Mouse (Mus musculus): Measurements from ENCODE around the gene Slc12a6.

Slc12a6 gene

GRCm38 (mm10) chr2:112328069-112328777 lies 62.6 kb downstream of the Slc12a6 start:
- no peak for DNase-seq (ENCODE audit: low spot score in 2 of 2)

- DNase-seq (ENCODE audit: low spot score in 2 of 2), result no peak
Measured at GRCm38 (mm10) chr2:112332051-112332898, 66.7 kb downstream of the Slc12a6 start.

GRCm38 (mm10) chr2:112337211-112337610 lies 71.6 kb downstream of the Slc12a6 start:
- DNase-seq (ENCODE audit: low spot score in 2 of 2), result no peak

GRCm38 (mm10) chr2:112339736-112340135 lies 74.1 kb downstream of the Slc12a6 start:
- DNase-seq (ENCODE audit: low spot score in 2 of 2), result no peak

DNA sequence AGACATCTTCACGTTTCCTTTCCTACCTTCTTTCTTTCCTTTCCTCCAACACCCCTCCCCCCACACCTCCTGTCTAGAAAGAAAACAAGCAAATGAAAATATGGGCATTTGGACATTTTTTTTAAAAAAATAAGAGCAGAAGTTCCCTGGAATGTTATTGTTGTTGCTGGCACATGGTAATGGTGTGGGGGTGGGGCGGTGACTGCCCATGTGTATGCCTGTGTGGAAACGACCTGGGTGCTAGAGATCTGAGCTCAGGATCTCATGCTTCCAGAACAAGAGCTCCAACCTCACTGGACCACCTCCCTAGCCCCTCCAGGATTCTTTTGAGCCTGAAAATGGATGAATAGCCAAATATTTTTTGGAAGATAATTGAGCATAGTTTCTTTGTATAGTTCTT lies 75.5 kb downstream of the Slc12a6 start:
- DNase-seq (ENCODE audit: low spot score in 2 of 2), result no peak

GRCm38 (mm10) chr2:112348246-112348645 lies 82.6 kb downstream of the Slc12a6 start:
- DNase-seq (ENCODE audit: low spot score in 2 of 2), result no peak

DNA sequence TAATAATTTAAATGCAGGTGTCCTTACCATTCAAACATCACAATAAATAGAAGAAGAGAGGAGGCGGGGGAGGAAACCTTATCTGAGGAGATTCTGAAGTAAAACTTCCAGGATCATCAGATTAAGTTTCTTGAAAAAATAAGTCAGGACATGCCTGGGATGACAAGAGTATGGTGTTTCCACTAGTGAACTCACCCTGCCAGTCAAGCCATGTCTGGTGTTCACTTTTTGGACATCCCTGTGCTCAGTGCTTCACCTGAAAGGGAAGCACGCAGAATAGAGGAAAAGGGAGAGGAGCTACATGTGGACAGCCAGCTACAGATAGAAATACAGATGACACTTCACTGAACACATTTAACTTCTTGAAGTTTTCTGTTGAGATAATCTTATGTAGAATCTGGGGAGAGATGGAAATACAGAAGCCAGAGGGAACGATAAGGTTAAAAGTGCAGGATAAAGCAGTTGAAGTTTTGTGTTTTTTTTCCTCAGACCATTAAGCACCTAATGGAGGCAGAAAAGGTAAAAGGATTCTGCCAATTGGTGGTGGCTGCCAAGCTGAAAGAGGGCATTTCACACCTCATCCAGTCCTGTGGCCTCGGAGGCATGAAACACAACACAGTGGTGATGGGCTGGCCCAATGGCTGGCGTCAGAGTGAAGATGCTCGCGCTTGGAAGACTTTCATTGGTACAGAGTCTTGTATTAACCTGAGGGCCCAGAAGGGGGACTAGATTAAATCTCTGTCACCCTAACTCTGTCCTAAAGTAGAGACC lies 88.2 kb downstream of the Slc12a6 start:
- no peak for DNase-seq (ENCODE audit: low spot score in 2 of 2)

DNA sequence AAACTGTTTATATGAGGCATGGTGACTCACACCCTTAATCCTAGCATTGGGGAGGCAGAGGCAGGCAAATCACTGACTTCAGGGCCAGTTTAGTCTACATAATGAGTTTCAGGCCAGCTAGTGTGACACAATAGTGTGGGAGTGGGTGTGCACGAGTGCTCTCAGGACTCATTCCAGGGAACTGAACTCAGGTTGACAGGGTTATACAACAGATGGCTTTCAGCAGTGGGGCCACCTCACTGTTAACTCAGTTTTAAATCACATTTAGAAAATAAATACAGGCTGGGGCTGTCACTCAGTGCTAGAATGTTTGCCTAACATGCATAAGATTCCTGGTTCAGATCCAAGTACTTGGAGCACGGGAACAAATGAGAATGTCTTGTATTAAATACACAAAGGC lies 94.0 kb downstream of the Slc12a6 start:
- no peak for DNase-seq (ENCODE audit: low spot score in 2 of 2)

DNA sequence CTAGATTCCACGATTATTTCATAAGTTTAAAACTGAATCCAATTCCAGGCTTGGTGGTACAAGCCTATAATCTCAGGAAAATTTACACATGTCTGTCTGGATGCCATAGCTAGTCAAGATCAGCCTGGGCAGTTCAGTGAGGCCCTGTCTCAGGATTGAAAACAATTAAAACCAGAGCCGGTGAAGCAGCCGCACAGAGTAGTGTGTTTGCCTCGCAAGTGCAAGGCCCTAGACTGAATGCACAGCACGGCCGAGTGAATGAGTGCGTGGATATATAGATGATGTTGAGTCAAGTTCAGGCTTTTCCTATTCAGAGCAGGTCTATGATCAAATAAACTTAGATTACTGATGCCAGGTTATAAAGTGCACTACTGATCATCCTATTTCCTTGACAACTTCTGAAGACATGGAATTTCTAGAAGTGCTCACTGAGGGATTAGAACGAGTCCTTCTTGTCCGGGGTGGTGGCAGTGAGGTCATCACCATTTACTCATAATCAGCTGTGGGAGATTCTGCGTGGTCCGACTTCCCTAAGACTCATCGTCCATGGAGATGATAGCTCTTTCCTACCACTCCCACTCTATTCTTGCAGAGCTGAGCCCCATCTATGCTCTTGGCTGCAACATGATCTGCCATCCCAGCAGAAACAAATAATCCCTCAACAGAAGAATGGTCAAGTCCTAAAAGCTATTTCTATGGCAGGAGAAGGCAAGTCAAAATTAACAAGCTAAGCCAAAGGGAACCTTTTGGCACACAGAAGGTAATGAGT lies 94.6 kb downstream of the Slc12a6 start:
- DNase-seq (ENCODE audit: low spot score in 2 of 2), result no peak

- DNase-seq (ENCODE audit: low spot score in 2 of 2), result no peak
Measured at GRCm38 (mm10) chr2:112360781-112361169, 95.2 kb downstream of the Slc12a6 start.

GRCm38 (mm10) chr2:112367222-112367621 lies 101.6 kb downstream of the Slc12a6 start:
- peak in 1 of 2 experiments; percentile 15 for DNase-seq (ENCODE audit: low spot score in 2 of 2)

DNA sequence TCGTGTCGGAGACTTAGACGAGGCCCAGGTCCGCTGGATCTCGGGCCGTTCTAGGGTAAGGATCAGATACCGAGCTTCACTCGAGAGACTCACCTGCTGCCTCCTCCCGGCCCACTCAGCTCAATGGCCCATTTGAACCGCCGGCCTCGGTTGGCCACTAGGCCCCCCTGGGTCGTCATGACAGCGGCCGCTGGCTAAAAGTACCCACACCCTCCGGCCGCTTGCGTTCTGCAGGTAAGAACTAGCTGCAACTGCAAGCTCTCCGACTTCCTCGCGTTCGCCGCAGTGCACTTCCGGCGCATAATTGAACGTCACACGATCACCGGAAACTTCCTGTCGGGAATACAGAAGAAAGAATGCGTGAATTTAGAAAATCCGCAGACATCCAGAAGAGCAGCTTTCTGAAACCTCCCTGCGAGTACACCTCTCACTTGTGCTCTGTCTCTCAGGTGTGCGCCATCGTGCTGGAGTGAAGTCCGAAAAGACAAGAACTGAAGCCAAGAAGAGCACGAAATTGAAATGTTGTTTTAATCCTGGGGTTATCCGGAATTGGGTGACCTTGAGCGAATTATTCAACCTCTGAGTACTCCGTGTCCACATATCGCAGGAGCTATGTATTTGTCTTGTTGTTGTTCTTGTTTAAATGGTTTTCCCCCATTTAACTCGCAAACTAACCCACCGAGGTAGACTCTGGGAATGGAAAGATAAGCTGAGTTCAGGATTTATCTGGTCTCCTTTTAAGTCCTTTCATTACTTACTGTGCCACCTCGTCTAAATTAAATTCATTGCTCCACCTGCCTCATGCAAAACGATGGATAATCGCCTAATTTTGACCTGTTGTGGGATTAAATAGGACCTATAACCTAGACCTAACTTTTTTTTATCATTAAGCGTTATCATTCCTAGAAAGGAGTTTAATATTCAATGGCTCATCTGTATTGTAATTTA lies 102.4 kb downstream of the Slc12a6 start, which contains the start of gene Emc4:
TSS of gene Emc4 (minus strand) at position 302 of the 948 bp plus-strand sequence.
- DNase-seq (ENCODE audit: low spot score in 2 of 2), result peak; percentile 81 to 91

DNA sequence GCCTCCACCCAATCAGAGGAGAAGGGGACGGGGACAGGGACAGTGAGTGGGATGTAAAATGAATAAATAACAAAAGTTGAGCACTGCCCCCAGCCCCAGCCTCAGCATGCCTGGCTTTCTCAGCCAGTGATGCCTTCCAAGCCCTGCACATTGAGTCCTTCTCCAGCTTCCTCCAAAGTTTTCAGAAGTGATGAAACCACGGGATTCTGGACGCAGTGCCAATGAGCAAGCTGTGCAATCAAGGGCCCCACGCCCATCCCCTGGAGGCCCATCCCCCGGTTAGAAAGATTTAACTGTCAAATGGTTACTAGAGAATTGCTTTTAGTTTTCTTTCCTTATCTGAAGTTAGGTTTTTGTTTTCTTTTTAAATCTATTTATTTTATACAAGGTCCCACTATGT lies 104.3 kb downstream of the Slc12a6 start:
- no peak for DNase-seq (ENCODE audit: low spot score in 2 of 2)

- no peak for DNase-seq (ENCODE audit: low spot score in 2 of 2)
Measured at GRCm38 (mm10) chr2:112373141-112373540, 107.5 kb downstream of the Slc12a6 start.

GRCm38 (mm10) chr2:112374610-112375009 lies 109.0 kb downstream of the Slc12a6 start:
- DNase-seq (ENCODE audit: low spot score in 2 of 2), result no peak

DNA sequence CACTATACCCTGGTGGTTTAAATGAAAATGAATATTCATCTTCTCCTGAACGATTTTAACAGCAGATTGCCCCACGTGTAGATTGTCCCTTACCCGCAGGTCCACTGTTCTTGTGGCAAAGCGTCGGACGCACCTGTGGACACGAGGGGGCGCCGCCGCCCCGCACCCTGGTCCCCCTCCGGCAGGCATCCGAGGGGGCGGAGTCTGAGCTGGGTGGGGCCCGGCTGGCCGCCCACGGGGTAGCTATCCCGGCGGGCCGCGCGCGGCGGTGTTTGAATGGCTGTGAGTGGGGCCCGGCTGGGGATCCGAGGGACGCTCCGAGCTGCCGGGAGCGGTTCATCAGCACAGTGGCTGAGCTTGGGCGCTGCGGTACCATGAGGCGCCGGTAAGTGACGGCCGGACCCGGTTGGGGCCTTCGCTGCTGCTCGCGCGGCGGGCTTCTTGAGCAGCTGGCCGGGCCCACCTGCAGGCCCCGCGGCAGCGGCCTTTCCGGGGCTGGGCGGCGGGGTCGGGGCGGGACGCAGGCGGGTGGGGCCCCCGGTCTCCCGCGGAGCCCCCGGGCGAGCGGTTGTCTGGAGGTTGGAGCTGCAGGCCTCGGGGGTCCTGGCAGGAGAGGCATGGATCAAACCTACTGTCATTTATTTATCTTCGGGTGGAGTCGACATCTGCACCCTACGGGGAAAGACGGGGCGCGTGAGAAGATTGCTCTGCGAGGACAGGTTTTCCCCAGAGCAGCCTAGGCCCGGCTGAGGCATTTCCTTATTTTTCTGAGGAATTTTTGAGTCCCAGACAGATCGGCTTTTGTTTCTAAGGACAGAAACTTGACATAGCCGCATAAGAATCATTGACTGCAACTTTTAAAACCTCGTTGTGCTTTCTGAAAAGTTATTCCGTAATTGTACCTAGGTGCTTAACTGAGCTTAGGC lies 113.6 kb downstream of the Slc12a6 start, which contains the start of gene Katnbl1:
TSS of gene Katnbl1 (plus strand) at position 239 of the 926 bp plus-strand sequence.
- peak; percentile 98 to 99 for DNase-seq (ENCODE audit: low spot score in 2 of 2)

DNA sequence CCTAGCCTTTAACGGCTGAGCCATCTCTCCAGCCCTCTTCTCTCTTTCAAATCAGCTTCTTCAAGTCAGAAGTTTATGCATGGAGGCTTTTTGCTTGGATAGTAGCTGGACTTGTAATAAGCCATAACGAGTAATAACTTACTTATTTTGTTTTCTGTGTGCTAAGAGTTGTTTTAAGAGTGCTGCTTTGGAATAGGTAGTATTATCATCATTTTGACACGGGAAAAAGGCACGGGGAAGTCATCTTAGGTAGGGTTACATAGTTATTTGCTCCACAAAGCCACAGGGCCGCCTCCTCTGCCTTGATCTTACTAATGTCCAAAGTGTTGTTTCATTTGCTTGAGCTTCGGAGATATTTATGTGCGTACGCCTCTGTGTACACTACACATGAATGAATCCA lies 114.5 kb downstream of the Slc12a6 start:
- no peak for DNase-seq (ENCODE audit: low spot score in 2 of 2)

GRCm38 (mm10) chr2:112381219-112381618 lies 115.6 kb downstream of the Slc12a6 start:
- DNase-seq (ENCODE audit: low spot score in 2 of 2), result no peak

GRCm38 (mm10) chr2:112390843-112391242 lies 125.2 kb downstream of the Slc12a6 start:
- DNase-seq (ENCODE audit: low spot score in 2 of 2), result no peak

Data from spleen, postnatal 4 days (tissue).